ENCODE assay signal across 8 mouse cellular contexts in genomic region chr9:66059583-66060307, GRCm38 (mm10). TPM values are rescaled to one million over a fixed set of nuclear protein-coding genes. Genes with fewer than 3 reads are reported as not detected.
DNase-seq lines count a peak whose midpoint lies in the region; ATAC-seq lines count a peak whose summit lies in the region.

Ppib (plus strand) TSS chr9:66060222.

- H3K27ac ChIP-seq in hindbrain, embryonic 16.5 days (ENCODE audit: low read depth, low read length): peak within 1 kb of the TSS; percentile 89
- H3K27ac ChIP-seq in macrophage: peak within 1 kb of the TSS; percentile 55

- peak within 1 kb of the TSS; percentile 89 for H3K9ac ChIP-seq in hindbrain, embryonic 16.5 days (ENCODE audit: low read depth, low read length)

- peaks cover 14% of the 10 kb centered on the region for H3K4me1 ChIP-seq in hindbrain, embryonic 16.5 days (ENCODE audit: control insufficient read depth, insufficient read depth, low read depth, low read length)

- WGBS in hindbrain, embryonic 16.5 days: 1% methylated on average over 51 of the region's 51 CpGs
- under 1% methylated on average over 50 of the region's 51 CpGs for WGBS in macrophage (ENCODE audit: missing documents)

- H3K79me2 ChIP-seq in macrophage (ENCODE audit: inconsistent target): peaks cover 22% of the 10 kb centered on the region

- H3K9me3 ChIP-seq in hindbrain, embryonic 16.5 days (ENCODE audit: control insufficient read depth, low read length): no peaks in the 10 kb centered on the region

- H3K27me3 ChIP-seq in hindbrain, embryonic 16.5 days (replicated peaks; ENCODE audit: control insufficient read depth, insufficient read depth, low read length): no peaks in the 10 kb centered on the region

- peak; percentile 93 for DNase-seq in WW6 (ENCODE audit: low read depth, low spot score)
- DNase-seq in cerebellum, postnatal 4 days (ENCODE audit: low spot score in 2 of 2): peak; percentile 95 to 98
- DNase-seq in gastrocnemius, adult 18-20 months (ENCODE audit: low spot score): peak; percentile 96
- DNase-seq in left cerebral cortex, adult 18-20 months (ENCODE audit: low spot score in 2 of 2): peak; percentile 96 to 99
- DNase-seq in right cerebral cortex, adult 18-20 months: peak; percentile 99
- peak; percentile 84 for DNase-seq in urinary bladder, postnatal 10 days (ENCODE audit: low spot score)

- peak; percentile 98 for ATAC-seq in hindbrain, embryonic 16.5 days

- peak within 1 kb of the TSS; percentile 75 for H3K4me3 ChIP-seq in hindbrain, embryonic 16.5 days (ENCODE audit: low read length)
- peak within 1 kb of the TSS; percentile 94 for H3K4me3 ChIP-seq in macrophage (ENCODE audit: inconsistent target)

- H3K36me3 ChIP-seq in hindbrain, embryonic 16.5 days (ENCODE audit: control insufficient read depth, insufficient read depth, low read length): peaks cover 22% of the 10 kb centered on the region
- peaks cover 25% of the 10 kb centered on the region; the same call in 1 of the 2 replicates for H3K36me3 ChIP-seq in macrophage (ENCODE audit: inconsistent target)

- peak within 1 kb of the TSS; percentile 83 for H3K4me2 ChIP-seq in hindbrain, embryonic 16.5 days (ENCODE audit: low read length)

RNA-seq across cellular contexts. Expression of gene Ppib, which starts in this region (rescaled TPM):
- total RNA-seq in gastrocnemius, adult 18-20 months (2021): 10 to 100 TPM; 32.4 to 38.4 TPM
- polyA plus RNA-seq in hindbrain, embryonic 16.5 days (2015; fragmentation: Nextera tagmentation; extraction: Ambion mirVana): 362 and 376 TPM in 2 replicates
- 100 to 1,000 TPM; 158 to 163 TPM for total RNA-seq in left cerebral cortex, adult 18-20 months (2021)
- 100 to 1,000 TPM in 1 of 26 experiments, 10 to 100 TPM in 25; 11.1 to 100 (median 27.4) TPM for total RNA-seq in macrophage (2018; cell fraction: chromatin; rRNA removed)
- 100 to 1,000 TPM; 288 to 433 (median 371) TPM for total RNA-seq in macrophage (2018; cell fraction: cytosol; rRNA removed)
- total RNA-seq in macrophage (2018; cell fraction: nucleus; rRNA removed): 100 to 1,000 TPM in 22 of 26 experiments, 10 to 100 TPM in 4; 57.1 to 217 (median 125) TPM
- 289 to 501 TPM (median 407 TPM) in 3 replicates for polyA plus RNA-seq in macrophage (2018)

Comparison
In these comparisons a context has a peak if more than half of its experiments do, and no peak if none do; other contexts are left out.
1. Peak in every context shown above with its lines: DNase-seq, ATAC-seq, H3K4me3 ChIP-seq and H3K27ac ChIP-seq.
2. RNA of gene Ppib (total RNA-seq): 158 to 163 TPM in left cerebral cortex, adult 18-20 months; 32.4 to 38.4 TPM in gastrocnemius, adult 18-20 months; every median in the first group is over 4 times any median in the second.